Mouse (Mus musculus): Measurements from ENCODE around the gene Gm28539.

The Gm28539 gene

GRCm38 (mm10) chr16:18836468-18837208, at the start of gene Gm28539, which contains the start of gene 2510002D24Rik:
Gene Gm28539 (plus strand): TSS chr16:18836584.
Gene 2510002D24Rik (plus strand): TSS chr16:18836578.
- in situ Hi-C loops (cut with MboI, MseI) = no loop called here

GRCm38 (mm10) chr16:18786652-18787051, 49.7 kb upstream of the Gm28539 start:
- in situ Hi-C loops (cut with MboI, MseI) = no loop called here

DNA sequence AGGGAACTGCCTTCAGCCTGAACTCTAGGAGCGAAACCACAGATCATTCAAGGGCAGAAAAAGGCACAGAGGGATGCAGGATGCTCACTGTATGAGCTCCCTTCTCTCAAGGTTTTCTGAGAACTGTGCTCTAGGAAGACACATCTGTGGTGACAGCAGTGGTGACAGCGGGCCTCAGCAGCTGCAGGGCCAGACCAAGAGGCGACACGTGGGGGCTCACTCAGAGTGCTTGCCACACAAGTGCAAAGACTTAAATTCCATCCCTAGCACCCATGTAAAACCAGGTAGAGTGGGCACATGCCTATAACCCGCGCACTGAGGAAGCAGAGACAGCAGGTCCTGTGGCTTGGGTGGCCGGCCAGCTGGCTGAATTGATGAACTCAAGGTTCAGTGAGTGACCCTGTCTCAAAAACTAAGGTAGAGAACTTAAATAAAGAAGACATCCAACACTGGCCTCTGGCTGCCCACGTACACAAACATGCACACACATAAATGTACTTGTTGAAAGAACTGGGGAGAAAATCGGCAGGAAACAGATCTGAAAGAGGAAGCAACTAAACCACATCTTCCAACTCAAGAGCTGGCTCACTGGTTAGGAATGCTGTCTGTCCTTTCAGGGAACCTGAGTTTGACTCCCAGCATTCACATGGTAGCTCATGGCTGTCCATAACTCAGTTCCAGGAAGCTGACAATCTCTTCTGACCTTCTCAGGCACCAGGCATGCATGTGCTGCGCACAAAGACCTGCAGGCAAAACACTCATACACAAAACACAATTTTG, 47.6 kb upstream of the Gm28539 start:
- in situ Hi-C loops (cut with MboI, MseI) = no loop called here

DNA sequence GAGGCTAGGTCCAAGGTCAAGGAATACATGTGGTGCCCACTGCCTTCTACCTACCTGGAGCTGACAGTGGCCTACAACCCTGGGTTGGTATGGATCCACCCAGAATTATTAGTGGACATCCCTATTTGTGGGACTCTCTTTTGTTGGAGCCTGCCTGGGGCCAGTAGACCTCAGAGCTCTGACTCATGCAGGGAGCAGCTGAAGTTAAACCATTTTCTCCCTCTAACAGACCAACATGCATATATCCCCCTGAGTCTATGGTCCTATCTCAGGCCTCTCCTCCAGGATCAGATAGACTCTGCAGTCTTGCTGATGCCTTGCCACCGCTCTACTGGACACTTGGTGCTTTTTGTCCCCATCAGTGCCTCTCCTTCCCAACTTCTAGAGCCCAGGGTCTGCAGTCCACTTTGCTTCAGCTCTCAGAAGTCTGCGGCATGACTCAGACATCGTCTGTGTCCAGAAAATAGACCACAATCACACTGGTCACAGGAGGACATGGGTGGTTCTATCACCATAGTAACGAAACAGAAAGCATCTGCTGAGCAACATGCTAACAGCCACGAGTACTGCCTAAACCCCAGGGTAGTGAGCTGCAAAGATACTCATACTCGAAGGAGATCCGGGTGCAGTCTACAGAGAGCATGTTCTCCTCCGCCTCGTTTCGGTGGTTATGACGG, 41.0 kb upstream of the Gm28539 start:
- in situ Hi-C loops (cut with MboI, MseI) = loop anchor here (5.0 kb wide), 2 partner anchors 98 to 103 kb away; no protein-coding TSS in a partner anchor

- in situ Hi-C loops (cut with MboI, MseI) = loop anchor here (5.0 kb wide), 2 partner anchors 99 to 104 kb away; no protein-coding TSS in a partner anchor
Measured at GRCm38 (mm10) chr16:18796645-18797044, 39.7 kb upstream of the Gm28539 start.

DNA sequence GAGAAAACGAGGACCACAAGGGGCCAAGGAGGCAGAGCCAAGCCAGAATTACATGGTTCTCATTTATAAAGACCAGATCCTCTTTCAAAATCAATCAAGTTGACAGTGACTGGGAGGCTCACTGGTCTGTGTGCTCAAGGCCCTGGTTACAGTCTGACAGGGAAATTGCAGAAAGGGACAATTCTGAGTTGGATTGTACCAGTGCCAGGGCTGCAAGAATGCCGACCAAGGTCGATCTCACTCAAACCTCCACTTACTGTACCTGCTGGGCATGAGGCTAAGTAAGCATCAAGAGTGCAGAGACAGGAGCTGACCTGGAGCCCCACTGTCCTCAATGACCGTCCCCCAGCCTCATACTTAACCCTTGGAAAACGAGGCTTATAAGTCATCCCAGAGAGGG, 38.2 kb upstream of the Gm28539 start:
- in situ Hi-C loops (cut with MboI, MseI) = loop anchor here (5.0 kb wide), 2 partner anchors 101 to 106 kb away; no protein-coding TSS in a partner anchor

- in situ Hi-C loops (cut with MboI, MseI) = loop anchor here (5.0 kb wide), 2 partner anchors 102 to 107 kb away; no protein-coding TSS in a partner anchor
Measured at GRCm38 (mm10) chr16:18798841-18799240, 37.5 kb upstream of the Gm28539 start.

DNA sequence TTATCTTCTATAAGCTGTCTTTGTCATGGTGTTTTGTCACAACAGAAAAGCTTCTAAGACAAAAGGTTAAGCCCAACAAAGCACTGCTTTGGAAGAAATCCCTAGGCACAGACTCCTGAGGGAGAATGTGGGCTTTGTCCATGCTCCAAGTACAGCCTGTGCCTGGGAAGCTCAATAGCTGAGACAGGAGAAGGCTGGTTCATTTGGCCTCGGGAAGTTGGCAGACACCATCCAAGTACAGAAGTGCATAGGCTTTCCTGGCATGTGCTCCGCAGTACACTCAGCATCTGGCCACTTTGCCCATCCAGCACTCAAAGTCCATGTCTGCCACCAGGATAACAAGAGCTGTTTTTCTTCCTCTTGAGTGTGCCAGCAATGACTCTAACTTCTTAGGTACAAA, 30.6 kb upstream of the Gm28539 start:
- in situ Hi-C loops (cut with MboI, MseI) = no loop called here

DNA sequence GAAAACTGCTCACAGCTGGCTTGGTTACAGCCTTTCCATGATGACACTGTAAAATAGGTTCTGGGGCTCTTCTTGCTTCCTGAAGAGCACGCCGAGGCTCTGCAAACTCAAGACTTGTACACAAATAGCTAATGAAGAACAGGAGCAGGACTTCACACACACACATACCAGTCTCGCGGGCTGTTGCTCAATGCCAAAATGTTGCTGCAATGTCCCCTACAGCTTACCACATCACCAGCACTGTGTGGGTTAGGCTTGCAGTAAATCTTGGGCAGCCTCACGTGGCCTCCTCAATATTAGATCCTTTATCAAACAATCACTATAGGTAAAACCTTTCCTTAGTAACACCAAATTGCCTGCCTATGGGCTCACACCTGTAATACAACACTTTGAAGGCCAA, 27.4 kb upstream of the Gm28539 start:
- in situ Hi-C loops (cut with MboI, MseI) = no loop called here

DNA sequence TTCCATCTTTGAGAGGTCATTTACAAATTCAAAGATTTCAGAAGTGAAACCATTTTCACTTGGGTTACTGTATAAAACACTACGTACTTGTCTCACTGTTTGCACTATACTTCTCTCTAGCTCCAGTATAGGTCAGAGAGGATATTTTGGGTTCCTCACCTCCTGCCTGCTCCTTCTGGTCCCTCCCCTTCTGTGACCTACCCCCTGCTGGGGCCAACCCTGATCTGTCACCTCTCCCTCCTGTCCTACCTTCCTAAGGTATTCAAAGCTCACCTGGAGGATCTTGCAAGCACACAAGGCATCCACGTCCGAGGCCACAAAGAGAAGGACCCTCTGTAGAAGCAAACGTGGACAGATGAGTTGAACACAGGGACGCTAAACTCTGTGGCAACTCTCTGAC, 25.4 kb upstream of the Gm28539 start:
- in situ Hi-C loops (cut with MboI, MseI) = loop anchor here (5.0 kb wide), 2 partner anchors 66 to 559 kb away; partner anchors contain the start of genes Hira (in 1 of the 2) and Mrpl40 (in 1 of the 2)

GRCm38 (mm10) chr16:18811468-18812384, 24.7 kb upstream of the Gm28539 start, which contains the start of the genes Ufd1 and Cdc45:
Gene Ufd1 (plus strand): TSS chr16:18811779.
Gene Cdc45 (minus strand): TSS chr16:18811987.
- in situ Hi-C loops (cut with MboI, MseI) = loop anchor here (5.0 kb wide), 2 partner anchors 66 to 559 kb away; partner anchors contain the start of genes Hira (in 1 of the 2) and Mrpl40 (in 1 of the 2)

DNA sequence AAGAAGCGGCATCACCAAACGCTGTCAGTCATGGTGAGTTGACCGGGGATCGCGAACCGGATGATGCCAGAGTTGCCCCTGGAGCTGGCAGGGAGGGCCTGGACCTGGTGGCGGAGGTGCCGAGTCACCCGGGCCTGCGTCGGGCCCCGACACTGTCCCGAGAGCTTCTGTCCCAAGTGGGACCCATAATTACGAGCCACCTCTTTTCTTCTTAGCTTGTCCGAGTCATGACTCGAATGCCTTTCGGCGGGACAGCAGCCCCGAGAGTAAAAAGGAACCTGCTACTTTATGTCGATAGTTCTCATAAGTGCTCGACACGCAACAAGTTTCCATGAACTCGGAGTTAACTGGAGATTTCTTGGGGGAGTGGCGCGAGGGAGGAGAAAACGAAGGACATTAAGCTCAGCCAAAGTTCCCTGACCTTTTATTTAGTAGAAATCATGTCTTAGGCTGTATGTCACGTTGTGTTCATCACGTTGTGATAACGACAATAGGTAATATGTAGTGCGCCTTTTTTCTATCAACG, 23.9 kb upstream of the Gm28539 start:
- in situ Hi-C loops (cut with MboI, MseI) = loop anchor here (5.0 kb wide), 2 partner anchors 65 to 560 kb away; partner anchors contain the start of genes Hira (in 1 of the 2) and Mrpl40 (in 1 of the 2)

- in situ Hi-C loops (cut with MboI, MseI) = no loop called here
Measured at GRCm38 (mm10) chr16:18822356-18822755, 14.0 kb upstream of the Gm28539 start.

- in situ Hi-C loops (cut with MboI, MseI) = no loop called here
Measured at GRCm38 (mm10) chr16:18822925-18823324, 13.5 kb upstream of the Gm28539 start.

DNA sequence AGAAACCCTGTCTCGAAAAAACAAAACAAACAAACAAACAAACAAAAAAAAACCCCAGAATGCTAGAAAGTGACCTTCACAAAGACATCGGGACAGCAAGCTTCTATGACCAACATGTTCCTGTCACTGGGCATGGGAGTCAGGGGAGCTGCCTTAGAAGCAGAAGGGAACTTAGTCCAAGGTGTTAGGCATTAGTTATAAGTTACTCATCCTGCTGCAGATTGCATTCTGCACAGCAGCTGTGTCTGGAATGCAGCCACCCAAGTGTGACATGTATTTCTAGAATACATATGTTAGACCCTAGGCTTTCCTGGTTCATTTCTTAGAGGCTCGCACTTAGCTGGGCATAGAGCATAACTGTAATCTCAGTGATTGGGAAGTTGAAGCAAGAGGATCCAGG, 7.8 kb upstream of the Gm28539 start:
- in situ Hi-C loops (cut with MboI, MseI) = no loop called here

DNA sequence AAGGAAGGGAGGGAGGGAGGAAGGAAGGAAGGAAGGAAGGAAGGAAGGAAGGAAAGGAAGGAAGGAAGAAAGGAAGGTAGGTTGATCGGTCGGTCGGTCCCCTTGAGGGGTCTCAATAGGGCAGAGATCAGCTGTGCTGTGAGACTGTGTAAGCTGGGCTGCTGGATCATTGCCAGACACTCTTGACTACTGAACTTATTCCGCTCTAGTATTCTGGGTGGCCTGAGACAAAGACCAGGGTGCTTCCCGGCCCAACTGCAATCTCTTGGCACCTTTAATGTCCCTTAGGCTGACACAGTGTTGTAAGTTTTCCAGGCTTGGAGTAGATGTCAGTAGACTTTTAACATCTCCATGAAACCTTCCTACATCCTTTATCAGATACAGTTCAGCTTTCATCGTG, 7.3 kb upstream of the Gm28539 start:
- in situ Hi-C loops (cut with MboI, MseI) = no loop called here

DNA sequence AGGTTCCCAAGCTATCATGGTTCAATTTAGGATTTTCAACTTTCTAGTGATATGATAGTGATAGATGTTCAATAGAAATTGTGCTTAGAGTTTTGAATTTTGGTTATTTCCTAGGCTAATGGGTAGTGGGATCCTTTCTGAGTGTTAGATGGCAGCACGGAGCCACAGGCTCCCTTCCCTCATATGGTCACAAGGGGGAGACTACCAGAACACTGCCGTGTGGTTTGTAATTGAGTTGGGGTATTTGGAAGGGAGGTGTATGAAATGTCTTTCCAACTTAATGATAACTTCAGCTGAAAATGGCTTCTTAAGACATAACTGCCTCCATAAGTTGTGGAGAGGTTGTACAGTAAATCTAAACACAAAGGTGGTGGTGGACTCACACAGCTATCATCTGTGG, 2.9 kb upstream of the Gm28539 start:
- in situ Hi-C loops (cut with MboI, MseI) = no loop called here

DNA sequence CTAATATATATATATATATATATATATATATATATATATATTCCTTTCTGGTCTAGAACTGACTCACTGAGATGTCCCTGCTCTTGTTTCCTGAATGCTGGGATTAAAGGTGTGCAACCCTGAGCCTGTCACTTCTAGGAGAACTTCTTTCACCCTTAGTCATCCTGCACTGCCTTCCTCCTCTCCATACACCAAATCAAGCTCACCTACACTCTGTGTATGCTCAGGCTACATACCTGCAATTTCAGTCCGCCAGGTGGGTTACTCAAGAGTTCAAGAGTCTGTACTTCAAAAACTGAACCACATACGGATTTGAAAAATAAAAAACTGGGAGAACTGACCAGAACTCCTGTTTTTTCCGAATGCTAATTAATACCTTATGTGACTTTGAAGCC, 314 bp upstream of the Gm28539 start:
- in situ Hi-C loops (cut with MboI, MseI) = no loop called here

DNA sequence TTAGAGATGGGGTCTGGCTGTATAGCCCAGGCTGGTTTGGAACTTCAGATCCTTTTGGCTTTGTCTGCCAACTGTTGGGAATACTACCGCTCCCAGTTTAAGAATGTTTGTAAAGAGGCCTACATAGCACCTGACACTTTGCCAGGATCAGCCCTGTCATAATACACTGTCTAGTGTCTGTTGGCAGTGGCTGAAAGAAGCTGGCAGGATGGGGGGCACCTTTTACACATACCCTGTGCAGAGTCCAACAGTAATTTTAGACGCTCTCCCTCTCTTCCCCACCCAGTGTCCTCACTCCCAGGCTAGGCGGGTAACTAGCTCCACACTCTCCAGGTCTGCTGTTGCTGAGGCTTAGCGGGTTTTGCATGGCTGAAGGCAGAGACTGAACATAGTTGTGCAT, 2.0 kb downstream of the Gm28539 start:
- in situ Hi-C loops (cut with MboI, MseI) = no loop called here

DNA sequence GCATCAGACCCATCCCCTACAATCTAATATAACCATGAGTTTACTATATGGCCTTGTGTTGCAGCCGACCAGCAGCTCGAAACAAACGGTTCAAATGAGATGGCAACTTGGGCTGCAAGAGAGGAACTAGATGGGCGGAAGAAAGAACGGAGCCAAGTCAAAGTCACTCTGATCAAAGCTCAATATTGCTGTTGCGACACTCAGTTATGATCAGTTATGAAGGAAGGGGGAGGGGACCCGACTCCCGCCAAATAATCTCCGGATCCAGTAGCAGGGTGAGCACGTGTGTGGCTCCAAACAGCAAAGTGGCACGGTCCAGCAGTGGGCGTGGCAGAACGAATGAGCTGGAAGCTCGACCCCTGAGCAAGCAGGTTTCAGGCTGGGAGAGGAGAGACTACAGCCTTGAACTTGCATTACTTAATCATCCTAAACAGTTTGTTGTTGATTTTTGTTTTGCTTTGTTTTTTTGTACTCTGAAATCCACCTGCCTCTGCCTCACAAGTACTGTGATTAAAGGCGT, 10.0 kb downstream of the Gm28539 start:
- in situ Hi-C loops (cut with MboI, MseI) = no loop called here

All from T-helper 17 cell (primary cell).